Mouse (Mus musculus): ENCODE measurements around the gene Mettl6. TPM values are rescaled to one million over a fixed set of nuclear protein-coding genes. Genes with fewer than 3 reads are reported as not detected.

The Mettl6 gene
- polyA plus RNA-seq, 1 experiment from 2014 or later: 65.9 TPM

DNA sequence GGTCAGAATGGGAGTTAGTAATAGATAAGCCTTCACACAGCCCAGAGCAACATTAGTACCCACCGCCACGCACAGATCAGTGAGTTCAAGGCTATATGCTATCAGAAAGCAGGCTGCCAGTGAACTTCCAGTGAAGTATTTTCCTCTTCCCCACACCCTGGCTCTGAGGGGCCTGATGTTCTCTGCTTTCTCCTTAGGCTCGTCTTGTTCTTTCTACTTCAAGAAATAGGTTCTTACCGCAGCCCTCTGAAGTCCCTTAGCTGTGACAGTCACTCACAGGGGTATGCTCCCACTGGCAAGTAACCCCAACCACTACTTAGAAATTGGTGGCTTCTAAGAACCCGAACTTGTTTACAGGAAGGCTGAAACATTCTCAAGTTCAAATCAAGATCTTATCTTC is 61.7 kb downstream of the Mettl6 start:
- DNase-seq (ENCODE audit: low spot score) (no peak), ATAC-seq (replicated peaks; ENCODE audit: low FRiP score, low TSS enrichment, low read depth) (no peak)
- Histone ChIP-seq H3K27me3 (replicated peaks; ENCODE audit: control insufficient read depth, insufficient read depth, low read length) (no peaks in the 10 kb centered on the region), H3K36me3 (ENCODE audit: control insufficient read depth, insufficient read depth, low read length) (no peaks in the 10 kb centered on the region), H3K4me1 (replicated peaks; ENCODE audit: control insufficient read depth, insufficient read depth, low read length) (peaks cover 23% of the 10 kb centered on the region), H3K4me3 (ENCODE audit: low read depth, low read length) (no peak overlapping the region), H3K9me3 (ENCODE audit: control insufficient read depth, low read length) (no peaks in the 10 kb centered on the region), H3K4me2 (ENCODE audit: low read length) (no peak overlapping the region), H3K27ac (ENCODE audit: low read depth) (peak overlapping the region; percentile 35; the same call in 1 of the 2 replicates), H3K9ac (ENCODE audit: low read length) (no peak overlapping the region)
- 60% methylated on average over 5 of the region's 5 CpGs for WGBS

DNA sequence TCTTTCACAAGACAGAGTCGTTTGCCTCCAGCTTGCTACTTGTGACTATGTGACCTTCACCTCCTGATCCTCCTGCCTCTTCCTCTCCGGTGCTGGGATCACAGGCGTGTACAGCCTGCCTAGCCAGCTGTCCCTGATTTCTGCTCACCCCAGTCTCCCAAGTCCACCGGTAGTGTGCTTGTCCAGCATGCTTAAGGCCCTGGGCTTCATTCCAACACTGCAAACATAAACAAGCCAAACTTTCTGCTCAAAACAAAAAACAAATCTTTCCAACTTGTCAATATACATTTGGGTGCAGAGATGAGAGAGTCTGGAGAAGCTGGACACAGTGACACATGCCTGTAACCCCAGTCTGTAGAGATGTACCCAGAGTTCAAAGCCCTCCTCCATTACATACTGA is 62.4 kb downstream of the Mettl6 start:
- Histone ChIP-seq H3K4me3 (ENCODE audit: low read depth, low read length) (no peak overlapping the region), H3K27me3 (replicated peaks; ENCODE audit: control insufficient read depth, insufficient read depth, low read length) (no peaks in the 10 kb centered on the region), H3K36me3 (ENCODE audit: control insufficient read depth, insufficient read depth, low read length) (no peaks in the 10 kb centered on the region), H3K27ac (ENCODE audit: low read depth) (0 out of 2 replicates have a peak overlapping the region, but pooled peaks have one; percentile 38), H3K9me3 (ENCODE audit: control insufficient read depth, low read length) (no peaks in the 10 kb centered on the region), H3K4me2 (ENCODE audit: low read length) (no peak overlapping the region; the same call in 1 of the 2 replicates), H3K9ac (ENCODE audit: low read length) (no peak overlapping the region), H3K4me1 (replicated peaks; ENCODE audit: control insufficient read depth, insufficient read depth, low read length) (peaks cover 30% of the 10 kb centered on the region)
- DNase-seq (ENCODE audit: low spot score) (no peak), ATAC-seq (replicated peaks; ENCODE audit: low FRiP score, low TSS enrichment, low read depth) (no peak)
- 28% methylated on average over 4 of the region's 4 CpGs for WGBS

DNA sequence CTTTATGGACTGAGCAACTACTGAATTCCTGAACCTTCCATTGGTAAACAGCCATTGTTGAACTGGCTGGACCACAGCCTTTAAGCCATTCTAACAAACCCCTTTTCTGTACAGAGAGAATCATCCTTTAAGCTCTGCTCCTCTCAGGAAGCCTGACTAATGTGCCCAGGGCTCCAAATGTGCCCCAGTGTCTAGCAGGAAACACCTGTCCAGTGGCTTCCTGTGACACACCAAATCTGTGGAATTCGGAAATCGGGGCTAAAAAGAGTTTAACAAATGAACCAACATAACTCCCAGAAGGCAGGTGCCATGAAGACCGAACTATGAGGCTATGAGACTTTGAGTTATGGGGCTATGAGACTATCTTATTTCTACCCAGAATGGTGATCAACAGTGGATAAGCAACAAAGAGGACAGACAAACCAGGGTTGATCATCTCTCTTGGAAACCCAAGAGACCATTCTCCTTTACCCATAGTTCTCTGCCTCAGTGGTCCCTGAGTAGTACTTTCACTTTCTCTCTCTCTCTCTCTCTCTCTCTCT is 63.0 kb downstream of the Mettl6 start:
- DNase-seq (ENCODE audit: low spot score) (no peak), ATAC-seq (replicated peaks; ENCODE audit: low FRiP score, low TSS enrichment, low read depth) (no peak)
- no peak overlapping the region for H3K4me3 ChIP-seq (ENCODE audit: low read depth, low read length)
- no peaks in the 10 kb centered on the region for H3K9me3 ChIP-seq (ENCODE audit: control insufficient read depth, low read length)
- 0 out of 2 replicates have a peak overlapping the region, but pooled peaks have one; percentile 38 for H3K27ac ChIP-seq (ENCODE audit: low read depth)
- H3K9ac ChIP-seq (ENCODE audit: low read length): no peak overlapping the region
- H3K36me3 ChIP-seq (ENCODE audit: control insufficient read depth, insufficient read depth, low read length): no peaks in the 10 kb centered on the region
- H3K4me2 ChIP-seq (ENCODE audit: low read length): no peak overlapping the region
- 87% methylated on average over 3 of the region's 3 CpGs for WGBS
- H3K4me1 ChIP-seq (replicated peaks; ENCODE audit: control insufficient read depth, insufficient read depth, low read length): peaks cover 32% of the 10 kb centered on the region
- H3K27me3 ChIP-seq (replicated peaks; ENCODE audit: control insufficient read depth, insufficient read depth, low read length): no peaks in the 10 kb centered on the region

DNA sequence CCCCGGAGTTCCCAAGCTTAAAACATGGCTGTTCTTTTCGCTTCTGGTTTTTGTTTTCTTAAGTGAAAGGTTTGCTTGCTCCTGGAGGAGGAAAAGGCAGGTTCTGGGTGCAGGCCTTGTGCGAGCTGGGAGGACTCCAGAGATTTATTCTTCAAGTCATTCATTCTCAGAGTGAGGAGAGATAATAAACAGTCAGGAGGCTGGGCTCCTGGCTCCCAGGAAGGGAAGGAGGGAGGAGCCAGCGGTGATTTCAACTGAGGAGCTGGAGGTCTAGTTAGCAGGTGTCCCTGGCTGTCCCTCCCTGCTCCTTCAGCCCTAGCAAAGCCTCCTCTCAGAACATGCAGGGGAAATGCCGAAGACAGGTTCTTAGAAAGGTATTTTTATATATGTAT is 65.8 kb downstream of the Mettl6 start:
- DNase-seq (ENCODE audit: low spot score): no peak
- 15% methylated on average over 5 of the region's 5 CpGs for WGBS
- no peaks in the 10 kb centered on the region for H3K36me3 ChIP-seq (ENCODE audit: control insufficient read depth, insufficient read depth, low read length)
- peak overlapping the region; percentile 44 for H3K27ac ChIP-seq (ENCODE audit: low read depth)
- H3K4me1 ChIP-seq (replicated peaks; ENCODE audit: control insufficient read depth, insufficient read depth, low read length): peaks cover 29% of the 10 kb centered on the region
- no peak overlapping the region for H3K4me3 ChIP-seq (ENCODE audit: low read depth, low read length)
- no peak overlapping the region for H3K9ac ChIP-seq (ENCODE audit: low read length)
- peak; percentile 42; the same call in 1 of the 2 replicates for ATAC-seq (replicated peaks; ENCODE audit: low FRiP score, low TSS enrichment, low read depth)
- H3K9me3 ChIP-seq (ENCODE audit: control insufficient read depth, low read length): 0 out of 2 replicates have a peak, but pooled peaks cover 3% of the 10 kb centered on the region
- peak overlapping the region; percentile 34 for H3K4me2 ChIP-seq (ENCODE audit: low read length)
- H3K27me3 ChIP-seq (replicated peaks; ENCODE audit: control insufficient read depth, insufficient read depth, low read length): no peaks in the 10 kb centered on the region

DNA sequence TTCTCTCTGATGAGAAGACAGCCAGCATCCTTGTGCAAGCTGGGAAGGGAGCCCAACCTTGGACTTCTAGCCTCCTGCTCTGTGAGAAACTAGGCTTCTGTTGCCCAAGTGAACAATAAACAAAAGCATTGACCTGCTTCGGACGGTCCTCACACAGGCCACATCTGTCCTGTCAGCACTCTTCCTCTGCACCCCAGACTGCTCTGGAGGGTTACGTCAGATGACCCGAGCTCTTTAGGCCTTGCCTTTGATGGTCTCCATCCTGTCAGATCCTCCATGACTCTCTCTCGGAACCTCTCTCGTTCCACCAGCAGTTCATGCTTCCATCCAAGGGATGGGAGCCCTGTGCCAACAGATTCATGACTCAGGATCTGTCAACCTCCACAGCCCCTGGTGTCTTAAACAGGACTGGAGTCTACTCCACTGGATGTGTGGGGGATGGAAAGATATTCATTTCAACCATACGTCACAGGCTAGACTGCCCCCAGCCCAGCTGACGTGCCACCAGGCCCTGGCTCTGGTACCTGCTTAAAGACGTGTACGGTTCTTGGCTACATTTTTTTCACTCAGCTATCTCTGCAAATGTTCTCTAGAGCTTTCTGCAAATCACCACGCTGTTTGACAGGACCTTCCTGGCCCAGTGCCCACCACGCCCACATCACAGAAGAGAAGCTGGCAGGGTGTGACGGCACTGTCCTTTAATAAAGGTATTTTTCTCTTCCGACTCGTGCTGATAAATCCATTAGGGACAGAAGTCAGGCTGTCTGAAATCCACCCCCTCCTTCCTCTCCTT is 66.4 kb downstream of the Mettl6 start:
- Histone ChIP-seq H3K4me3 (ENCODE audit: low read depth, low read length) (no peak overlapping the region), H3K36me3 (ENCODE audit: control insufficient read depth, insufficient read depth, low read length) (no peaks in the 10 kb centered on the region), H3K4me1 (replicated peaks; ENCODE audit: control insufficient read depth, insufficient read depth, low read length) (peaks cover 29% of the 10 kb centered on the region), H3K27ac (ENCODE audit: low read depth) (peak overlapping the region; percentile 44), H3K4me2 (ENCODE audit: low read length) (peak overlapping the region; percentile 34), H3K9me3 (ENCODE audit: control insufficient read depth, low read length) (0 out of 2 replicates have a peak, but pooled peaks cover 3% of the 10 kb centered on the region), H3K27me3 (replicated peaks; ENCODE audit: control insufficient read depth, insufficient read depth, low read length) (no peaks in the 10 kb centered on the region), H3K9ac (ENCODE audit: low read length) (no peak overlapping the region)
- 31% methylated on average over 15 of the region's 15 CpGs for WGBS
- ATAC-seq (replicated peaks; ENCODE audit: low FRiP score, low TSS enrichment, low read depth) (0 out of 2 replicates have a peak, but pooled peaks have one; percentile 8), DNase-seq (ENCODE audit: low spot score) (peak; percentile 65)

Other genes starting within 250 kb of the Mettl6 start
- gene Phf7, start 243.7 kb downstream of the Mettl6 start, polyA plus RNA-seq (2014; fragmentation: Nextera tagmentation; extraction: Ambion mirVana): 13.7 and 14.4 TPM in 2 replicates
- 78.9 and 84.9 TPM in 2 replicates for gene Bap1, start 243.6 kb downstream of the Mettl6 start, polyA plus RNA-seq (2014; fragmentation: Nextera tagmentation; extraction: Ambion mirVana)
- gene Dnah1, start 171.1 kb downstream of the Mettl6 start, polyA plus RNA-seq (2014; fragmentation: Nextera tagmentation; extraction: Ambion mirVana): 5.4 and 6.9 TPM in 2 replicates
- 37.0 and 43.3 TPM in 2 replicates for gene Capn7, start 158.4 kb downstream of the Mettl6 start, polyA plus RNA-seq (2014; fragmentation: Nextera tagmentation; extraction: Ambion mirVana)
- gene Sh3bp5, start 59.0 kb downstream of the Mettl6 start, polyA plus RNA-seq (2014; fragmentation: Nextera tagmentation; extraction: Ambion mirVana): 10.6 and 10.7 TPM in 2 replicates
- 21.7 and 23.4 TPM in 2 replicates for gene Eaf1, start 641 bp downstream of the Mettl6 start, polyA plus RNA-seq (2014; fragmentation: Nextera tagmentation; extraction: Ambion mirVana)
- 0.42 and 0.69 TPM in 2 replicates for gene Colq, start 96.3 kb upstream of the Mettl6 start, polyA plus RNA-seq (2014; fragmentation: Nextera tagmentation; extraction: Ambion mirVana)
- gene Gm49387, start 145.8 kb upstream of the Mettl6 start, polyA plus RNA-seq (2014; fragmentation: Nextera tagmentation; extraction: Ambion mirVana): 0.78 and 2.3 TPM in 2 replicates
- gene Btd, start 146.0 kb upstream of the Mettl6 start, polyA plus RNA-seq (2014; fragmentation: Nextera tagmentation; extraction: Ambion mirVana): 21.9 and 28.8 TPM in 2 replicates
- gene Hacl1, start 146.2 kb upstream of the Mettl6 start, polyA plus RNA-seq (2014; fragmentation: Nextera tagmentation; extraction: Ambion mirVana): 10.4 and 13.5 TPM in 2 replicates

Measured in intestine, embryonic 14.5 days (tissue).